Mouse (Mus musculus) T-cell, adult 2 months (primary cell): ENCODE measurements around the gene Cdk12.

Experiments
- DNase-seq: peaks from one replicate; pipeline ENCODE4 v3.0.0; 2022; ENCODE audit warnings: low spot score

Cdk12 gene

GRCm38 (mm10) chr11:98260706-98261479 lies 58.0 kb downstream of the Cdk12 start:
- no peak for DNase-seq

- peak; percentile 51 for DNase-seq
Measured at GRCm38 (mm10) chr11:98265039-98265438, 62.2 kb downstream of the Cdk12 start.

DNA sequence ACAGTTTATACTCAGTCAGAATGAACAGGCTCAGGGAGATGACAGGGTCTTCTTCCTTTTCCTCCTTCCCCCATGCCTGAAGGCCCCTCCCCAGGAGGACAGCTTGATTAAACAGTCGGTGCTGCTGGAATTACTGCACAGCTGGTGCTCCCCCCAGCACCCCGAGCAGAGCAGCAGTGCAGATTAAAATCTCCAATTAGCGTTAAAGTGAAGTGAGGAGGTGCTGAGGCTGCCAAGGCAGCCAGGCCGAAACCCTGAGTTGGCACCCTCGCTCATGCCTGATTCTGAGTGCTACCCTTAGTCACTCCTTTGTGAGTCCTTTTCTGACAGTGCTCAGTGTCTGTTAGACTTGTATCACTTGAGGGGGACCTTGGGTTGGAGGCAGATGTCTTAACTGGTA lies 63.0 kb downstream of the Cdk12 start:
- no peak for DNase-seq

GRCm38 (mm10) chr11:98266699-98267402 lies 64.0 kb downstream of the Cdk12 start:
- no peak for DNase-seq

GRCm38 (mm10) chr11:98270066-98270465 lies 67.2 kb downstream of the Cdk12 start:
- DNase-seq: no peak

DNA sequence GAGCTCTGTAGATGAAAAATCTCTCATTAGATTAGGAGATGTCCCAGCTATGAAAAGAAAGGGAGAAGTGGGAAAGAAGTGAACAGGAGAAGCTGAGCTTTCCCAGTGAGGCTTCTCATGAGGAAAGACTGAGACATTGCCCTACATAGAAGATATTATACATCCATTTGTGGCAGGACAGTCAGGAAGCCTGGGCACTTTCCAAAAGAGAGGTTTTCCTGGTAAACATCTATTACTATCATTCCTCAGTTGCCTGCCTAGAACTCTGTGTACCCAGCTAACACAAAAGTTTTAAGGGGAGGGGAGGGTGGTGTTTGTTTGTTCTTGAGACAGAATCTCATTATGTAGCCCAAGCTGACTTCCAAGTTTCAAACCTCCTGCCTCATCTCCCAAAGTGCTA lies 67.6 kb downstream of the Cdk12 start:
- DNase-seq: no peak

DNA sequence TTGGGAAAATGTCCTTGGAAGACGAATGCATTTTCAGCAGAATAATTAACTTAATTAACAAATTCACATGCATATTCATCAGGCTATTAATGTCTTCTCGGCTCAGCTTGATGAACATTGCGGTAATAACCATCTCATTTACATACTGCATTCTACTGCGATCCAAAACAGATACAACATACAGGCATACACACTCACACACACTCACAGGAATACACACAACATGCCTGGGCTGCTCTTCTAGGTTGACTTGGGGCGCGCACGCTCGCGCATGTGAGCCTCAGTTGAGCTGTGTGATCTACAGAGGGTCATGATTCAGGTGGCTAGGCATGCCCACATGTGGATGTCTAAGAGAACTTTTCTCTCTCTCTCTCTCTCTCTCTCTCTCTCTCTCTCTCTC lies 80.9 kb downstream of the Cdk12 start:
- DNase-seq: no peak

DNA sequence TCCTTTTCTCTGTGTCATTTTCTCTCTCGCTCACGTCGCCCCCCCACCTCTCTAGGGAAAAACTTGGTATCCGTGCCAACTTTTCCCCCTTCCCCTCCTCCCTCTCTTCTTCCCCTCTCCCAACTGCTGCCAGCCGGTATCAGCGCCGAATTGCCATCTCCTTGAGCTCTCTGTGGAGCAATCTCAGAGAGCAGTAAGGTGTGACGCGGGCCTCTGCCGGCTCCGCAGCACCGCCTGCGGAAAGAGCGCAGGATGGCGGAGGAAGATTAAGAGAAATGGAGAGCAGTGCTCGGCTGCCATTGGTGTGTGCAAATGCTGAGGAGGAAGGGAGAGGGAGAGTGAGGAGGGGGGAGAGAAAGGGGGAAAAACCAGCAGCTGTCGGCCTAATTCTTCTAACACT lies 81.4 kb downstream of the Cdk12 start:
- no peak for DNase-seq

DNA sequence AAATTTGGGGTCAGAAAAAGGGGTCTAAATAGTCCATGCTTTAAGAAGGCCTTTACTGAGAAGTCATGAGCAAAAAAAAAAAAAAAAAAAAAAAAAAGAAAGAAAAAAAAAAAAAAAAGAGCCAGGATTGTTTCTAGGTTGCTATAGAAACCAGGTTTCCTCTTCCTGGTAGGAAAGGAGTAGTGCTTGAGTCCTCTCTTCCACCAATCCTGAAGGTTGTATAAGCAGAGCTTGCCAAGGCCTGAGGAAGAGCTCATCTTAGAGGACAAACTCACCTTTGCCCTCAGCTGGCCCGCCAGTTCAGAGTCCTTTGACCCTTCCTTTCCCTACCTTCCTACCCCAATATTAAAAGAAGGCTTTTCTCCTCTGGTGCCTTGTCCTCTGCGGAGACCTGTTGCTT lies 82.5 kb downstream of the Cdk12 start:
- DNase-seq: no peak

- DNase-seq: no peak
Measured at GRCm38 (mm10) chr11:98287531-98287930, 84.7 kb downstream of the Cdk12 start.

DNA sequence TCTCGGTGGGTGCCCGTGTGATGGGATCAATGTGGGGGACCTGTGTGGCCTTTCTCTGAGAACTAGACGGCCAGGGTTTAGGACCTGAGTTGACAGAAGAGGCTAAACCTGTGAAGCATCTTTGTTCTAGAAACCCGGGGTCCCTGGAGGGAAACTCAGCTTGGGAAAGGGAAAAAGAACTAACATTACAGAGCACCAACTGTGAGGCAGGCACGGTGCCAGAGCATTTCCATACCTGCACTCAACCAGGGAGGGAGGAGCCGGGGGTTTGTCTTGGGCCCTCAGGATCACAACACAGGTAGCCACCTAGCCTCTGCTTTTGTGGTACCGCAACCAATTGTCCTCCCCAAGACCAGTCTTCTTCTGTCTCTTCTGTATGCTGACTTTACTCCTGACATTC lies 85.1 kb downstream of the Cdk12 start:
- DNase-seq: no peak

GRCm38 (mm10) chr11:98289873-98290272 lies 87.0 kb downstream of the Cdk12 start:
- no peak for DNase-seq

GRCm38 (mm10) chr11:98290906-98291305 lies 88.0 kb downstream of the Cdk12 start:
- no peak for DNase-seq

GRCm38 (mm10) chr11:98293070-98293469 lies 90.2 kb downstream of the Cdk12 start:
- DNase-seq: no peak

DNA sequence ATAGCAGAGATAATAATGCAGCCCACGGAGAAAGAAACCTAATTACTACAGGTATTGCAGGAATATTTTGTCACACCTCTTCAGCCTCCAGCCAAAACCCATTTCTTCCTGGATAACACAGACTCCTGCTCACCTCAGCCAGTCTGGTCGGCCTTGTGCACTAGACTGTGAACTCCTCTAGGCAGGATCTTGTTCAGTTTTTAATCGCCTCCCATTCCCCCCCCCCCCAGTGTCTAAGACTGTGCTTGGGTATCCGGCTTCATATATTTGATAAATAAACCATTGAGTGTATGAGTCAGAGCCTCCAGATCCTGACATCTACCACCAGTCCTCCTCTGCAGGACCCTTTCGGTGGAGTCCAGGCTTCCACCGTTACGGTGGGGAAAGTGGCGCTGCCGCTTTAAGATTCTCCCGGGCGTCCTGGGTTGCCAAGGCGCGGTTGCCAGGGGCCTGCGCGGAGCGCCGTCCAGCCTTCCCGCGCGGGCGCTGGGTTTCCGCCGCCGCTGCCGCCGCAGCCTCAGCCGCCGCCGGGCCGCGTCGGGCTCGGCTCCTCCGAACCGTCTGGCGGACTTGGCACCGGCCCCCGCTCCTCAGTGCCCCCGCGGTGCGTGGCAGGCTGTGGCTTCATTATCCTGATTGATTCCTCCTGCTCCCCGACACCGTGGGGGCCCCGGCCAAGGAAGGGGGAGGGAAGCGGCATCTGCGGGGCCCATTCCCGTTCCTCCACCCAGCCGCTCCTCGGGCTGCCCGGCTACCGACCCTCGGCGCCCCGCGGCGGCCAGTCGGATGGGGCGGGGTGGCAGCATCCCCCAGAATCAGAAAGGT lies 91.5 kb downstream of the Cdk12 start:
- peak; percentile 17 for DNase-seq

DNA sequence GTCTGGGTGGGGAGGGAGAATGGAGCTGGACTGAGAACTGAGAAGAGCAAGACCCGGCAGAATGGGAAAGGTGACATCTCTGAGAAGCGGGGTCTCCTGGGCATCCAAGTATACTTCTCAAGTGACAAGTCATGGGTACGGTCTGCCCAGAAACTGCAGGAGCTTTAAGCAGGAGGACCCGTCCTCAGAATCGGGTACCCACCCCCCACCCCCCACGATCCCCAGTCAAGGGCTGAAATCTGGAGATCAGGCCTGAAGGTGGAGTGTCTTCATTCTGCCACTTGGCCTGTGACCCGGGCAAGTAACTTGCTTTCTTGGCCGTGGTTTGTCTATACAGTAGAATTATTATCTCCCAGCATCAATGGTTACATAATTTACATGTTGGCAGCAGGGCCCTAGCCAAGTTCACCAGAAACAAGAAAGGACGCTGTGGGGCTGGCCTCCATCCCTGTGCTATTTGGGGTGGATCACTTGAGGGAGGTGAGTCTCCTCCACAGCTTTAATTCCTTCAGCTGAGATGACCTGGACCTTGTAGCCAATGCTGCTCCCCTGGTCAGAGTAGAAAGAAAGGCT lies 92.2 kb downstream of the Cdk12 start:
- no peak for DNase-seq

DNA sequence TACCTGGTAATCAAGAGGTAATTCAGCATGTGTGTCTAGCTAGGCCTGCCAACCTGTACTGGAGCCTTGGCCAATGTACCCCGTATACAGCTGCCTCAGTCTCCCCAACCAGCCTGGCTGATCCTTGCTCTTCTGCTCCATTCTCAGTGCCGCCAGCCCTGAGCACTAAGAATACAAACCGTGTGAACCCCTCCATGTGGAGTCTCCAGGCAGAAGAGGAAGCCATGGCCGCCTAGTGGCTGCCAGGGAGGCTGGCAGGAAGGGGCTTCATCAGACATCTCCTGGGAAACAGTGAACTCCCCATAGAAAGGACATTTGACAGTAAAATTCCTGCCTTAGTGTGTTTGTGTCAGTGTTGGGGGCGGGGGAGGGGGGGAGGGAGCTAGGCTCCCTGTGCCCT lies 93.4 kb downstream of the Cdk12 start:
- DNase-seq: peak; percentile 16

- no peak for DNase-seq
Measured at GRCm38 (mm10) chr11:98296916-98297315, 94.1 kb downstream of the Cdk12 start.

GRCm38 (mm10) chr11:98297778-98298177 lies 94.9 kb downstream of the Cdk12 start:
- DNase-seq: no peak

GRCm38 (mm10) chr11:98298484-98299205 lies 95.8 kb downstream of the Cdk12 start:
- DNase-seq: no peak

GRCm38 (mm10) chr11:98313790-98314323 lies 111.0 kb downstream of the Cdk12 start:
- no peak for DNase-seq
